Mouse (Mus musculus) cerebellum, adult 9-11 months (tissue): ENCODE data around the gene Psma4.
"Not testable (repeated sequence)": the region's sequence is repeated elsewhere in the genome, so short reads cannot be mapped to it uniquely, and the experiment has no call there.

Source experiments
- DNase-seq: peaks from one replicate; pipeline ENCODE4 v3.0.0; 2022

Gene Psma4

GRCm38 (mm10) chr9:54950575-54951321, at the start of gene Psma4, which contains the start of gene AY074887:
TSS of gene Psma4 (plus strand) at chr9:54950790.
TSS of gene AY074887 (minus strand) at chr9:54950998.
- DNase-seq: peak; percentile 89

- no peak for DNase-seq
Observed at GRCm38 (mm10) chr9:54909446-54909845, 41.1 kb upstream of the Psma4 start.

- no peak for DNase-seq
Observed at GRCm38 (mm10) chr9:54915576-54915975, 35.0 kb upstream of the Psma4 start.

GRCm38 (mm10) chr9:54916401-54916800, 34.2 kb upstream of the Psma4 start:
- peak; percentile 32 for DNase-seq

GRCm38 (mm10) chr9:54917010-54917677, 33.4 kb upstream of the Psma4 start, which contains the start of gene Hykk:
TSS of gene Hykk (plus strand) at chr9:54917283.
- peak; percentile 96 for DNase-seq

GRCm38 (mm10) chr9:54918191-54918590, 32.4 kb upstream of the Psma4 start:
- DNase-seq: no peak

GRCm38 (mm10) chr9:54918781-54919180, 31.8 kb upstream of the Psma4 start:
- DNase-seq: no peak

- no peak for DNase-seq
Observed at GRCm38 (mm10) chr9:54919946-54920345, 30.6 kb upstream of the Psma4 start.

- no peak for DNase-seq
Observed at GRCm38 (mm10) chr9:54930741-54931140, 19.8 kb upstream of the Psma4 start.

GRCm38 (mm10) chr9:54931765-54932164, 18.8 kb upstream of the Psma4 start:
- no peak for DNase-seq

- no peak for DNase-seq
Observed at GRCm38 (mm10) chr9:54932379-54932778, 18.2 kb upstream of the Psma4 start.

GRCm38 (mm10) chr9:54942071-54942470, 8.5 kb upstream of the Psma4 start:
- DNase-seq: no peak

GRCm38 (mm10) chr9:54944467-54944866, 6.1 kb upstream of the Psma4 start:
- DNase-seq: no peak

GRCm38 (mm10) chr9:54946256-54946655, 4.3 kb upstream of the Psma4 start:
- DNase-seq: no peak

GRCm38 (mm10) chr9:54949465-54949864, 1.1 kb upstream of the Psma4 start:
- no peak for DNase-seq

GRCm38 (mm10) chr9:54950162-54950561, 428 bp upstream of the Psma4 start:
- not testable (repeated sequence) for DNase-seq

- DNase-seq: no peak
Observed at GRCm38 (mm10) chr9:54961059-54961458, 10.5 kb downstream of the Psma4 start.

- DNase-seq: no peak
Observed at GRCm38 (mm10) chr9:54963669-54964068, 13.1 kb downstream of the Psma4 start.

- no peak for DNase-seq
Observed at GRCm38 (mm10) chr9:54969972-54970637, 19.5 kb downstream of the Psma4 start.

GRCm38 (mm10) chr9:54980674-54981073, 30.1 kb downstream of the Psma4 start, which contains the start of gene Chrna5:
TSS of gene Chrna5 (plus strand) at chr9:54980880.
- no peak for DNase-seq

- DNase-seq: no peak
Observed at GRCm38 (mm10) chr9:54981291-54982191, 31.0 kb downstream of the Psma4 start.

GRCm38 (mm10) chr9:54982401-54982800, 31.8 kb downstream of the Psma4 start:
- no peak for DNase-seq

GRCm38 (mm10) chr9:54990362-54990761, 39.8 kb downstream of the Psma4 start:
- DNase-seq: no peak
